Mouse (Mus musculus): ENCODE results near the gene Slc35a3. TPM values are rescaled to one million over a fixed set of nuclear protein-coding genes. Genes with fewer than 3 reads are reported as not detected.

Slc35a3 gene
- total and polyA plus RNA-seq, 3 experiments = 16.3 to 45.7 (median 24.6) TPM

GRCm38 (mm10) chr3:116711624-116712435 lies 801 bp downstream of the Slc35a3 start:
- peak; percentile 59 for DNase-seq (ENCODE audit: extremely low read depth)
- H3K4me1 ChIP-seq (ENCODE audit: control insufficient read depth in 1 of 2, insufficient read depth in 2 of 2) = peaks cover 7 to 29% of the 10 kb centered on the region in 2 experiments
- peak overlapping the region; percentile 71 to 98 (median 97) for H3K4me3 ChIP-seq (replicated peaks in 1 of 3; ENCODE audit: low read depth in 2 of 3, low read length in 2 of 3, poor library complexity in 1 of 3)
- H3K36me3 ChIP-seq (replicated peaks in 1 of 2; ENCODE audit: control insufficient read depth in 1 of 2, insufficient read depth in 1 of 2, low read length in 1 of 2) = peaks cover 0 to 6% of the 10 kb centered on the region in 2 experiments
- H3K27me3 ChIP-seq (replicated peaks) = no peaks in the 10 kb centered on the region
- no peaks in the 10 kb centered on the region for H3K9me3 ChIP-seq (replicated peaks; ENCODE audit: low read length)
- in situ Hi-C loops (cut with MboI; ENCODE audit: low pct_ligation_motif_present, low pct_unique_long_range_greater_than_20kb, low sequenced_read_pairs) (no loop called here), dilution Hi-C loops (cut with MboI; ENCODE audit: extremely low pct_ligation_motif_present, extremely low pct_unique_long_range_greater_than_20kb, low sequenced_read_pairs) (no loop called here)
- H3K27ac ChIP-seq (ENCODE audit: insufficient read depth, low read depth) = no peak overlapping the region
- peak overlapping the region; percentile 96 for H3K4me2 ChIP-seq (ENCODE audit: insufficient read depth, low read depth, poor library complexity, severe bottlenecking)
- H3K9ac ChIP-seq (ENCODE audit: insufficient read depth, low read depth) = peak overlapping the region; percentile 82
- peaks cover 17% of the 10 kb centered on the region for H3K79me2 ChIP-seq (replicated peaks; ENCODE audit: control insufficient read depth, extremely low read depth, insufficient read depth, poor library complexity, severe bottlenecking)
- TF ChIP-seq USF2 (conservative IDR thresholded peaks at IDR 0.05; ENCODE audit: low read depth, low read length) = no peak
- TF ChIP-seq RCOR1 (conservative IDR thresholded peaks at IDR 0.05; ENCODE audit: low read depth, low read length) = no peak
- TF ChIP-seq UBTF (IDR thresholded peaks at IDR 0.05; ENCODE audit: low read depth, low read length) = peak; percentile 93
- peak; percentile 64 for TF ChIP-seq IRF4 (IDR thresholded peaks at IDR 0.05; ENCODE audit: low read depth, low read length)
- TF ChIP-seq POLR2AphosphoS2 (IDR thresholded peaks at IDR 0.05; ENCODE audit: low read depth, low read length) = no peak
- TF ChIP-seq ELF1 (IDR thresholded peaks at IDR 0.05; ENCODE audit: low read depth, low read length) = peak; percentile 97
- peak; percentile 88 for TF ChIP-seq HCFC1 (IDR thresholded peaks at IDR 0.05; ENCODE audit: low read depth, low read length)
- peak; percentile 78 for TF ChIP-seq NELFE (IDR thresholded peaks at IDR 0.05; ENCODE audit: low read depth, low read length)
- peak; percentile 76; the same call in 1 of the 2 replicates for TF ChIP-seq KAT2A (IDR thresholded peaks at IDR 0.05; ENCODE audit: insufficient replicate concordance, low read length)
- TF ChIP-seq NRF1 (IDR thresholded peaks at IDR 0.05; ENCODE audit: low read depth, low read length) = peak; percentile 61
- no peak; the same call in 1 of the 2 replicates for TF ChIP-seq GABPA (IDR thresholded peaks at IDR 0.05; ENCODE audit: insufficient replicate concordance, low read depth, low read length)
- 0 out of 2 replicates have a peak, but pooled peaks have one; percentile 4 for TF ChIP-seq SMC3 (IDR thresholded peaks at IDR 0.05; ENCODE audit: low read depth, low read length)
- TF ChIP-seq BHLHE40 (IDR thresholded peaks at IDR 0.05; ENCODE audit: low read depth, low read length) = peak; percentile 43; the same call in 1 of the 2 replicates
- no peak for TF ChIP-seq ZNF384 (IDR thresholded peaks at IDR 0.05; ENCODE audit: low read depth, low read length)
- TF ChIP-seq ETS1 (conservative IDR thresholded peaks at IDR 0.05; ENCODE audit: low read depth, low read length) = 0 out of 2 replicates have a peak, but pooled peaks have one; percentile 7
- TF ChIP-seq PAX5 (IDR thresholded peaks at IDR 0.05; ENCODE audit: low read length) = no peak
- TF ChIP-seq POLR2A (IDR thresholded peaks at IDR 0.05; ENCODE audit: low read depth, low read length) = peak; percentile 87
- peak; percentile 77 for TF ChIP-seq MXI1 (IDR thresholded peaks at IDR 0.05; ENCODE audit: low read depth, low read length)
- TF ChIP-seq TBP (conservative IDR thresholded peaks at IDR 0.05; ENCODE audit: low read depth, low read length) = 0 out of 2 replicates have a peak, but pooled peaks have one; percentile 19
- peak; percentile 93 for TF ChIP-seq TCF12 (IDR thresholded peaks at IDR 0.05; ENCODE audit: low read depth, low read length)
- TF ChIP-seq MAZ (IDR thresholded peaks at IDR 0.05; ENCODE audit: low read depth, low read length) = peak; percentile 37; the same call in 1 of the 2 replicates
- TF ChIP-seq SIN3A (IDR thresholded peaks at IDR 0.05; ENCODE audit: low read length) = peak; percentile 90
- TF ChIP-seq MEF2A (IDR thresholded peaks at IDR 0.05; ENCODE audit: borderline replicate concordance, low read depth, low read length) = peak; percentile 63; the same call in 1 of the 2 replicates
